Mouse (Mus musculus) heart, postnatal 0 days (tissue): ENCODE measurements at regions not wholly inside any gene's neighbourhood (a gene's known extent, or its start where the extent isn't known, plus 50 kb on each side); places are given as distances from the start of the nearest gene placed in this dataset.

ENCODE experiments used
- ATAC-seq: fragments of 200-750 bp; cut with Nextera tagmentation; 2 replicates; pipeline ENCODE4 v1.8.0; 2017; ENCODE audit warnings: low read depth, moderate number of reproducible peaks, moderate library complexity; ENCODE audit not compliant: insufficient read depth
- DNase-seq: peaks from one replicate; pipeline ENCODE4 v3.0.0-alpha.2; 2016; ENCODE audit warnings: low spot score
- H3K27ac ChIP-seq: fragments of 300-500 bp; sonication (generic); 2 replicates; pipeline ENCODE4 v1.5.1; 2014; ENCODE audit warnings: low read depth, mild to moderate bottlenecking
- H3K27me3 ChIP-seq: fragments of 300-500 bp; sonication (generic); 2 replicates; pipeline ENCODE4 v1.6.1; 2014; ENCODE audit warnings: low read length, mixed read lengths; ENCODE audit not compliant: control insufficient read depth, insufficient read depth
- H3K36me3 ChIP-seq: fragments of 300-500 bp; sonication (generic); replicated peaks from 2 replicates; pipeline ENCODE4 v1.6.1; 2014; ENCODE audit warnings: low read length, mixed read lengths; ENCODE audit not compliant: control insufficient read depth, insufficient read depth
- H3K4me1 ChIP-seq: fragments of 300-500 bp; sonication (generic); 2 replicates; pipeline ENCODE4 v1.6.1; 2014; ENCODE audit warnings: antibody characterized with exemption; ENCODE audit not compliant: control insufficient read depth, insufficient read depth
- H3K4me2 ChIP-seq: fragments of 300-500 bp; sonication (generic); 2 replicates; pipeline ENCODE4 v1.6.1; 2014; ENCODE audit warnings: low read depth, mild to moderate bottlenecking, low read length, moderate library complexity
- H3K4me3 ChIP-seq: fragments of 300-500 bp; sonication (generic); 2 replicates; pipeline ENCODE4 v1.5.1; 2014; ENCODE audit warnings: low read depth, low read length
- H3K9ac ChIP-seq: fragments of 300-500 bp; sonication (generic); replicated peaks from 2 replicates; pipeline ENCODE4 v1.6.1; 2014; ENCODE audit warnings: low read depth, low read length, mixed read lengths
- H3K9me3 ChIP-seq: fragments of 300-500 bp; sonication (generic); replicated peaks from 2 replicates; pipeline ENCODE4 v1.6.1; 2016; ENCODE audit warnings: low read length; ENCODE audit not compliant: control insufficient read depth
- CTCF ChIP-seq: IDR thresholded peaks from 2 replicates; pipeline ENCODE4 v1.5.1; 2016; ENCODE audit warnings: antibody characterized with exemption, control low read depth, low read depth
- EP300 ChIP-seq: IDR thresholded peaks from 2 replicates; pipeline ENCODE4 v1.6.1; 2016; ENCODE audit warnings: antibody characterized with exemption, low read depth
- WGBS: fragments of 180-500 bp; shearing (Covaris S2); extraction: QIAGEN DNeasy Blood & Tissue Kit; methylation state at CpG from one replicate; pipeline ENCODE4 v1.1.7; 2014; 5-methylcytosine and 5-hydroxymethylcytosine counted together

- H3K27ac ChIP-seq, result no peak overlapping the region
These were observed 101.3 kb upstream of the Zfand5 start for GRCm38 (mm10) chr19:21170785-21171184.

DNA sequence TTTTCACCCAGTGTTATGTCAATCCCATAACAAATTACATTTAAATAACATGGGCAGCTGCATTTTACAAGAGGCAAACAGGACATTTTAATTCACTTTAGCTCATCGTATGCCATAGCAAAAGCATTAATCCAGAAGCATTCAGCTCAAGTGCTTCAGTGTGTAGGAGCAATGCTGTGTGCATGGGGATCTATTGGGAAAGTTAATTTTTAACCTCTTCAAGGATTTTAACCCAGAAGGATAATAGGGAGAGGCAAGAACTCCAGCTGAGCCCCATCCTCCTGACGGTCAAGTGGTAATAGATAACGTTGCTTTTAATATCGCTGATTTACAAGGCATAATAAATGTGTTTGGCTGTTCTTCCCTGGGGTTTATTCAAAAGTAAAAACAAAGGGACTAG, 105.1 kb upstream of the Zfand5 start:
- no peak overlapping the region for H3K4me2 ChIP-seq
- no peaks in the 10 kb centered on the region for H3K27me3 ChIP-seq
- no peak for TF ChIP-seq EP300
- TF ChIP-seq CTCF, result no peak
- no peaks in the 10 kb centered on the region for H3K4me1 ChIP-seq
- H3K36me3 ChIP-seq, result no peaks in the 10 kb centered on the region
- DNase-seq, result no peak
- no peak overlapping the region for H3K9ac ChIP-seq
- H3K4me3 ChIP-seq, result no peak overlapping the region
- H3K27ac ChIP-seq, result no peak overlapping the region
- no peaks in the 10 kb centered on the region for H3K9me3 ChIP-seq
- WGBS, result 45% methylated on average over 4 of the region's 4 CpGs
- no peak for ATAC-seq

More at GRCm38 (mm10) chr19:21170785-21171184, 101.3 kb upstream of the Zfand5 start:
- ATAC-seq (no peak), DNase-seq (no peak)
- Histone ChIP-seq H3K4me2 (no peak overlapping the region), H3K27me3 (no peaks in the 10 kb centered on the region), H3K9ac (no peak overlapping the region), H3K4me3 (no peak overlapping the region), H3K36me3 (no peaks in the 10 kb centered on the region), H3K9me3 (no peaks in the 10 kb centered on the region), H3K4me1 (0 out of 2 replicates have a peak, but pooled peaks cover 3% of the 10 kb centered on the region)
- TF ChIP-seq EP300 (no peak), CTCF (no peak)
- 18% methylated on average over 2 of the region's 2 CpGs for WGBS

- 64% methylated on average over 5 of the region's 5 CpGs for WGBS
- Histone ChIP-seq H3K4me3 (no peak overlapping the region), H3K27me3 (no peaks in the 10 kb centered on the region), H3K4me1 (no peaks in the 10 kb centered on the region), H3K9me3 (no peaks in the 10 kb centered on the region), H3K27ac (no peak overlapping the region), H3K9ac (no peak overlapping the region), H3K4me2 (no peak overlapping the region), H3K36me3 (no peaks in the 10 kb centered on the region)
- ATAC-seq (no peak), DNase-seq (no peak)
- TF ChIP-seq EP300 (no peak), CTCF (no peak)
These were observed 105.6 kb upstream of the Zfand5 start for GRCm38 (mm10) chr19:21166465-21166860.

DNA sequence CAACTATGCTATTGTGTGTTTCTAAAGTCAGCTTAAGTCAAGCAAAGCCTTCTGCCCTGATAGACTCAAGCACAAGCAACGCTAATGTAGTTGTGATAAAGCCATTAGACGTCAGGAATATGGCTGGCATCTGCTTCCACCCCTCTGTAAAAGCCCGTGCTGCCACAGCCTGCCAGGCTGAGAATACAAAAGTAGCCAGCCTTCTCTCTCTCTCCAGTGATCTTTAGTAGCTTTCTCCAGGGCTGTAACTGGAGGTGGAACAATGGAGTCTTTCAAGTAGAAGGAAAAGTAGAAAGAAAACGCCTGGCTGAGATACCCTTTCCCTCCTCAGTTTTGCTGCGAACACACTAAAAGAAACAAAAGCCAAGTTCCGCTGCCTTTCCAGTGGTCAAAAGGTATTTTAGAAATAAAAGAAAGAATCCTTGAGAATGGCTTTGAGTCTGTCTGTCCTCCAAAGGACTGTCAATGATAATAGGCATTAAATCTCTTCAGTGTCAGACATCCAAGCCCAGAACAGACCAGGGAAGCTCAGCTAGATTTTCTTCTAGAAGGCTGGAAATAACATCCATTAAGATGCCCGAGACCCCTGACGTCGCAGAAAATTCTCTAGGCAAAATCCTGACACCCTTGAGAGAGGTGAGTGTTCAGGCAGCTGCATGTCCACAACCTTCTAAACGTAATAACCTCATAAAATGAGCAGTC, 106.2 kb upstream of the Zfand5 start:
- no peak for DNase-seq
- H3K4me2 ChIP-seq, result no peak overlapping the region
- no peaks in the 10 kb centered on the region for H3K36me3 ChIP-seq
- no peaks in the 10 kb centered on the region for H3K27me3 ChIP-seq
- 45% methylated on average over 10 of the region's 10 CpGs for WGBS
- H3K9ac ChIP-seq, result no peak overlapping the region
- no peak overlapping the region for H3K27ac ChIP-seq
- H3K4me3 ChIP-seq, result no peak overlapping the region
- H3K9me3 ChIP-seq, result no peaks in the 10 kb centered on the region
- no peaks in the 10 kb centered on the region for H3K4me1 ChIP-seq
- TF ChIP-seq EP300, result no peak
- no peak for TF ChIP-seq CTCF
- ATAC-seq, result no peak

GRCm38 (mm10) chr19:21163978-21164377, 108.1 kb upstream of the Zfand5 start:
- WGBS, result 81% methylated on average over 2 of the region's 2 CpGs
- Histone ChIP-seq H3K4me3 (no peak overlapping the region), H3K9ac (no peak overlapping the region), H3K9me3 (no peaks in the 10 kb centered on the region), H3K27me3 (no peaks in the 10 kb centered on the region), H3K36me3 (no peaks in the 10 kb centered on the region), H3K4me1 (no peaks in the 10 kb centered on the region), H3K4me2 (no peak overlapping the region), H3K27ac (no peak overlapping the region)
- ATAC-seq (no peak), DNase-seq (no peak)
- TF ChIP-seq CTCF (no peak), EP300 (no peak)

DNA sequence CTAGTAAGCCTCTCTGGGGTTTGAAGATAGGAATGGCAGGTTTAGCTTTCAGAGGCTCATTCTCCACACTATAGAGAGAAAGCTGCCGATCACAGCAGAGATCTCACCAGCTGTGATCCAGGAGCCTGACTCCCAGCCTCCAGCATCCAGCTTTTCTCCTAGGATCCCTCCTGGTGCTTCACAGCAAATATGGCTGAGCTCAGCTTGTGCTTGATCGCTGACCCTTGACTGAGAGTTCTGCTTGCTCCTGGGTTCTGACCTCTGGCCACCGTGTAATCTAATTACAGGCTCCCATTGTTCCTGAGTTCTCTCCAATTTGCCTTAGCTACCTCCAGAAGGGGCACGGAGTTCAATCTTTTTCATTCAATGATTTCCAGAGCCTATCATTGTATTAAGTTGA, 111.1 kb upstream of the Zfand5 start:
- TF ChIP-seq EP300 (no peak), CTCF (no peak)
- H3K4me1 ChIP-seq, result no peaks in the 10 kb centered on the region
- H3K36me3 ChIP-seq, result no peaks in the 10 kb centered on the region
- H3K4me2 ChIP-seq, result no peak overlapping the region
- H3K27ac ChIP-seq, result no peak overlapping the region
- H3K9ac ChIP-seq, result no peak overlapping the region
- H3K27me3 ChIP-seq, result no peaks in the 10 kb centered on the region
- no peak overlapping the region for H3K4me3 ChIP-seq
- WGBS, result 46% methylated on average over 4 of the region's 4 CpGs
- no peak for ATAC-seq
- no peaks in the 10 kb centered on the region for H3K9me3 ChIP-seq
- DNase-seq, result no peak
